Mouse (Mus musculus) layer of hippocampus, postnatal 36 days (tissue): ENCODE data around the gene Pigg. TPM values are rescaled to one million over a fixed set of nuclear protein-coding genes. Genes with fewer than 3 reads are reported as not detected.
"Not testable (repeated sequence)": the region's sequence is repeated elsewhere in the genome, so short reads cannot be mapped to it uniquely, and the experiment has no call there.

Experiments used
- DNase-seq, 2 experiments: peaks; one replicate each; pipeline ENCODE4 v3.0.0; 2022
- total RNA-seq, 2 experiments: library from RNA; stranded (reverse); gene quantifications; 2 replicates each; pipeline ENCODE4 v1.2.3; 2021

Pigg gene
- 10 to 100 TPM; 12.3 to 14.2 TPM for total RNA-seq

DNA sequence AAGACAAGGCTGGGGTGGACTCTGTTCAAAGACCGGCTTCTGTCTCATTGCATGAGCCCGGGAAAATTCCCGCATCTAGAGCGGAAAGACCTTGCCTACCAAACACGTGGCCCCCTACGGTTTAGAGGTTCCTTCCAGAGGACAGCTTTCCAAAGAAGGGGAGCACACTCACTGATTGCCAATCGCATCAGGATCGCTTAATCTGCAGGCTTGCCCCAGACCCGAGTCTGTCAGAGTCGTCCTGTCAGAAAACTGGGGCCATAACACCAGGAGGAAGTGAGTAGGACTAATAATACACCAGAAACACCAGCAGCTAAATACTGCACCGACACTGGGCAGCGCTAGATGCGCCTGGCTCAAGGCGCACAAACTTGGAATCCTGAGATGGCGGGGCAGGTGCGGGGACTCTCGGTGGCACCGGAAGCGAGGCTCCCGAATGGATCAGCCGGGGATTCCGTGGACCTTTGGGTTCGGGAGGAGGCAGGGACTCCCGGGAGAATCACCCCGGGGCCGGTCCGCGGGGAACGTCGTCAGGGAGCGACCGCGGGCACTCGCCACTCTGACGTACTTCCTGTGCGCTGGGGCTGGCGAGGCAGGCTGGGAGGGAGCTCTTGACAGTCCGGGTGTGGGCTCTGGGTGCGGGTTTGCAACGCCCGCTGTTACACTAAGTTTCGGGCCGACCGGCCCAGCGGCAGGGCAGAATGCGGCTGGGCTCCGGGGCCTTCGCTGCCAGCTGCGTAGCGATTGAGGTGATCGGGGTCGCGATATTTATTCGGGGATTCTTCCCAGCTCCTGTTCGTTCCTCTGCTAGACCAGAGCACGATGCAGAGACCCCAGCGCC lies at the start of gene Pigg:
Gene Pigg (plus strand): TSS at position 386 of the 841 bp plus-strand sequence.
- DNase-seq, result peak; percentile 96

DNA sequence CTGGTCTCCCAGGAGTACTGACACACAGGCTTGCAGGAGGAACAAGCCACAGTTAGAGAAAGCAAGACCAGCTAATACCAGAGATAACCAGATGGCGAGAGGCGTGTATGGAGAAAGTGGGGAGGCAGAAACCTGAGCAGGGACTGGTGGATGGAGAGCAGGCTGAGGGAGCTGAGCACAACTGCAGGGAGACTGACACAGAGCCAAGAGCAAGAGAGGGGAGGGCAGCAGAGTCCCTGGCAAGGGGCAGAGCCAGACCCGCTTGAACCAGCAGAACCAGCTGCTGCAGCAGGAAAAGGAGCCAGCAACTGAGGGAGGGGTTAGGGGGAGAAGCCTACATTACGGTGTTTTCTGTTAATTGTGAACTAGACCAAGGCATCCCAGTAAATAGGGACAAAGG lies 49.7 kb upstream of the Pigg start:
- peak; percentile 39 to 42 for DNase-seq

DNA sequence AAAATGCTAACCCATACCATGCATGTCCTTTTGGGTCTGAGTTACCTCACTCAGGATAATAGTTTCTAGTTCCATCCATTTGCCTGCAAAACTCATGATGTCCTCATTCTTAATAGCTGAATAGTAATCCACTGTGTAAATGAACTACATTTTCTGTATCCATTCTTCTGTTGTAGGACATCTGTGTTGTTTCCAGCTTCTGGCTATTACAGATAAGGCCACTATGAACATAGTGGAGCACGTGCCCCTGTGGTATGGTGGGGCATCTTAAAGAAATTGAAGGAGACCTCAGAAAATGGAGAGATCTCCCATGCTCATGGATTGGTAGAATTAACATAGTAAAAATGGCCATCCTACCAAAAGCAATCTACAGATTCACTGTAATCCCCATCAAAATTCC lies 48.6 kb upstream of the Pigg start:
- not testable (repeated sequence) for DNase-seq

DNA sequence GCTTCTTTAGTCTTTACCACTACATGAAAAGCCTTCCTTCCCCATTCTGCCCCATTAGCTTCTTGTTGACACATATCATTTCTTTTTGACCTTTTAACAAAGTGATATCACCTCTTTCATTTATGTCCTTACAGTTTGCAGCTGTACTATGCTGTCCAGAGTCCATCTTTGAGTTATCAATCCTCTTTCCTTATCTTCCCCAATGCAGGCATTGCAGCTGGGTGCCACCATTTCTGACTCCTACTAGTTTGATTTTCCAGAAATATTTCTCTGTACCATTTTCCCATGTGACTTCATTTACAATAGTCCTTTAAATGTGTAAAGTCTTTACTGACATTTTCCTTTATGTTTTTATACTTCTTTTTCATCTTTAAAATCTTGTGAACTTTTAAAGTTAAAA lies 45.4 kb upstream of the Pigg start:
- no peak for DNase-seq

DNA sequence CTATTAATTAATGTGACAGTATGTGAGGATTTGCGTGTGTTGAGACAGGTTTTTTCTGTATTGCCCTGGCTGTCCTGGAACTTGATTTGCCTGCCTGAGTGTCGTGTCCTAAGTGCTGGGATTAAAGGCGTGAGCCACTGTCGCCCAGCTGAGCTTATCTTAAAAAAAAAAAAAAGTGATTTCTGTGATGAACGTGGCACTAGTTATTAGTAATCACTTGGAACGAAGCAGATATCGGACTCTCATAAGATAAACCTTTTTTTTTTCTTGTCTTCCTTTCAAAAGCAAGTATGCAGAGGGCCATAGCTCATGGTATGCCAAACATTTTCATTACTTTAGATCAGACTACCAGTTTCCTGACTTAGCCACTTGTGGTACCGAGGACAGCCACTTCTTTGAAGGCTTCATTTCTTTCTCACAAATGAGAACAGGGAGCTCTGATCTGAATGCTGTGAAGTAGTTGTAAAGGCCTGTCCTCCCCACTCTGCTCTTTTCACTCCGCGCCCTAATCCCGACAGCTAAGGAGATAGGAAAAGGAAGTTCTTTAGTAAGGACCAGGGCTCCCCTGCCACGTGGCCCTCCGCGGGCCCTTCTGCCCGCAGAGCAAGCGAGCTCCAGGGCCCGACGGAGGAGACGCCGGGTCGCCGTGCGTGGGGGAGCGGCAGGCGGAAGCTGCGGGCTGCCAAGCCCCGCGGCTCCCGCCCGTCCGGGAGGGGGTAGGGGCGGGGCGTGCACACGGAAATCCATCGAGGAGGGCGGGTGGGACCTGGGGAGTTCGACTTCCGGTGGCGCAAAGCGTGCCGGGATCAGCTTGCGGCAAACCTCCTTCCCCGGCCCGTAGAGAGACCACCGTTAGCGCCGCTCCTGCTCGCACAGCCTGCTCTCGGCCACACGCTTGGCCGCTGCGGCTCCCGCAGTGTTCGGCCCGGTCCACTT lies 44.0 kb upstream of the Pigg start, which contains the start of gene Dr1:
Gene Dr1 (plus strand): TSS at position 771 of the 936 bp plus-strand sequence.
- DNase-seq, result peak; percentile 86

DNA sequence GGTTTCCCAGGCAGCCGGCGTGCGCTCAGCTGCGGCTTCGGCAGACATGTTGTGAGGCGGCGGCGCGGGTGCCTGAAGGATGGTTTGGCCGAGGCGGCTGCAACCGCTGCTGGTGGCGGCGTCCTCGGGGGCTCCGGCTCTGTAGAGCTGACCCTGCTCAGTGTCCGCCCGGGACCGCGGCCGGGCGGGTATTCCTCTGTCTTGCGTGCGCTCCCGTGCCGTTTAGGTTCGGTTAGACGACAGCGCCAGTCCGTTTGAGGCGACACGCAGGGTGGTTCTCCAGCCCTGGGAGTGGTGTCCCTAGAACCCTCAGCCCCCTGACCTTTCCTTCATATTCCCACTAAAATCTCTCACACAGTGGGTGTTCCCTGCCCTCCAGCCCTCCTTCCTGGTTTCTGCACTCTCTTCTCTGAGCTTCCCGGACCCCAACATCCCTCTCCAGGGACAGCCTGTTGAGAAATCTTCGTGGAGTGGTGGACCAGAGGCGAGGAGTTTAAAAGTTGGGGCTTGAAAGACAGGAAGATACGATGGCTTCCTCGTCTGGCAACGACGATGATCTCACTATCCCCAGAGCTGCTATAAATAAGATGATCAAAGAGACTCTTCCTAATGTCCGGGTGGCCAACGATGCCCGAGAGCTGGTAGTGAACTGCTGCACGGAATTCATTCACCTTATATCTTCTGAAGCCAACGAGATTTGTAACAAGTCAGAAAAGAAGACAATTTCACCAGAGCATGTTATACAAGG lies 43.2 kb upstream of the Pigg start:
- peak in 1 of 2 experiments; percentile 20 for DNase-seq

DNA sequence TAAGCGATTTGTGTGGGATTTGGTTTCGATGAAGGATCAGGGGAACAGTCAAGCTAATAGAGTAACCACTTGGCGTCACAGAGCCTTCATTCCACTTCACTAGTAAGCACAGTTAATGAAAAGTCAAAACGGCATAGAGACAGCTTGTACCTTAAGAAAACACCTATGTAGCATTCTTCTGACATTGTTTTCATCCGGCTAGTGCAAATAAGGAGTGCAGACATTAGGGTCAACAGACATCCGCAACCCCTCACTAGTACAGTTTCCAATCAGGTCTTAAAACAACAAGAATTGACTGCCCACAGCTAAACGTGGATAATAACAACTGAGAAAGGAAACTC lies 42.6 kb upstream of the Pigg start:
- DNase-seq, result no peak

DNA sequence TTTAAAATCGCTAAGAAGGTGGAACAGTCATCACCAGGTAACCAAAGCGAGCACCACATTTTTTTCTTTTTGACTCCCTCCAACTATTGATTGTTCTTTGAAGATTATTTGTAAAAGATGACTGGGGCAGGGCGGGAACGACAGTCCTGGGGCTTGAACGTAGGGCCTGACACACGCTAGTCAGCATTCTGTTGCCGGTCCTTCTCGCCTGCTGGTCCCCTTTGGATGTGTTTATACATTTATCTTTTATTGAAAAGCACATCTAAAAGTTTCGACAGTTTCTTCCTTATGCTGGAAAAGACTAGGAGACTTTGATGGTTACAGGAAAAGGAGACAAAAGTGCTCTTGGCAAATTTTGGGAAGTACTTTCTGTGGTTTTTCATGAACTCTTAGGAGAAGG lies 42.0 kb upstream of the Pigg start:
- no peak for DNase-seq

DNA sequence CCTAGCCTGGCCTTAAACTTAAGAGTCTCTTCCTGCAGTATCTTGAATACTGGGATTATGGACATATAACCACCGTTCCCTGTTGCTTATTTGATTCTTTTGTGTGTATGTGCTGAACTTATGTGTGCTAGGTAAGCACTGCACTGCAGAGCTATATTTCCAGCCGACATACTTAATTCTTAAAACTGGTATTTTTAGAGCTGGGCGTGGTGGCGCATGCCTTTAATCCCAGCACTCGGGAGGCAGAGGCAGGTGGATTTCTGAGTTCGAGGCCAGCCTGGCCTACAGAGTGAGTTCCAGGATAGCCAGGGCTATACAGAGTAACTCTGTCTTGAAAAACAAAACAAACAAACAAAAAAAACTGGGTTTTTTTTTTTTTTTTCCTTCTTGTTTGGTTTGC lies 41.1 kb upstream of the Pigg start:
- DNase-seq, result not testable (repeated sequence)

DNA sequence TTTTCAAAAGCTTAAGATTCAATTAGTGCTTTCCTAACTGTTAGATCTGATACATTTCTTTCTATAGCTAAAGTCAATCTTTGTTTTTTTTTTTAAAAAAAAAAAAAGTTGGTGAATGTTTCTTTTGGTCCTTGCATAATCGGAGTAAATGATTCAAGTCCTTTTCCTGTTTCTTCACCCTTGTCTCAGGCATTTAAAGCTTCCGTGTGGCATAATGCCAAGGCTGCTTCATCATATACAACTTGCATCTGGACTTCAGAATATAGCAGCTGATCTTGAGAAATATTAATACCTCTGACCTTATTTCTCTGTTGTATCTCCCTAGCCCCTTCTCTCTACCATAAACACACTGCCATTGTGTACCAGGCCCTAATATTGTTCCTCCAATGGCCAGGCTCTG lies 25.5 kb upstream of the Pigg start:
- DNase-seq, result no peak

DNA sequence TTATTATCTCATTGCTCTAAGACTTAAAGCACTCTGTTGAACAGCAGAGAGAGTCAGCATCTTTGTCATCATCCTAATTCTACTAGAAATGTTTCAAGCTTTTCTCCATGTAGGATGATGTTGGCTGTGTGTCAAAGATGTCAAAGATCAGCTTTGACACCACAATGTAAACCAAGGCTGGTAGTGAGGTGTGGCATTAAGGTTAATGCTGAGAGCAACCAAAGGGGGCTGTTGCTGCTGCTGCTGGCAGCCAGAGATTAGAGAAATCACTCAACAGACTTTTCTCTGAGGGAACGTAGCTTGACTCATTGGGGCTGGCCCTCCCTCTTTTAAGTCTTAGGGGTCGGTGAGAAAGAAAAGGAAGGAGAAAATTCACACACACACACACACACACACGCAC lies 10.8 kb upstream of the Pigg start:
- DNase-seq, result no peak

DNA sequence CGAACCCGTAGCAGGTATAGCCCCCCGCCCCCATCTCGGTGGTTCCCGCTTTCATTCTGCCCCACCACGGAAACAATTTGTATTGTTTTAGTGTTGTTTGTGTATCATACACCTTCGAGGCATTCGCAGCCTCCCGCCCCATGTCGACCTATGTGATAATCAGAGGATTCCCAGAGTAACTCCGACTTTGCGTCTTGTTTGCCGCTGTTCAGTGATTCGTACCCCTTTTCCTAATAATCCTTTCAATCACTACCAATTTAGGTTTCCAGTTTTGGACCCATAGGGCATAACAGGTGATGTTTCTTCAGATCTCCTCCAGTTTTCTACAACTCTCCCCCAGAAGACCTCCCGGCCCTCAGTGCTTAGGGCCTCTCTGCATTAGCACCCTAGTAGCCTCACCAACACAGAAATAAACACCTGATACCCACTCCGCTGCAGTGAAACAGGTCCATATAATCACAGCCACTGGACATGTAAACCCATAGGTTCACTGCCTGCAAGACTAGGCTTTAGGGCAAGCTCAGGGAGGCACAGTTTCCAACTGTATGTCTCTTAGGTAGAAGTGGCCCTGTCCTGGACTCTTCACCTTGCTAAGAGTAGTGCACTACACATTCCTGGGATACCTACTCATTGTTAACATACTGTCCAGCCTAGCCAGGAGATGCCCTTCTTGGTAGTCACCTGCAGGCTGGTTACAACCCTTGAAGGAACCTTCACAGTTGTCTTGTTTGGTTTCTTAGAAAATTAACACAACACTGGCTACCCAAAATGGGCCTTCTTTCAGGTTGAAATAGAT lies 854 bp downstream of the Pigg start:
- no peak for DNase-seq

DNA sequence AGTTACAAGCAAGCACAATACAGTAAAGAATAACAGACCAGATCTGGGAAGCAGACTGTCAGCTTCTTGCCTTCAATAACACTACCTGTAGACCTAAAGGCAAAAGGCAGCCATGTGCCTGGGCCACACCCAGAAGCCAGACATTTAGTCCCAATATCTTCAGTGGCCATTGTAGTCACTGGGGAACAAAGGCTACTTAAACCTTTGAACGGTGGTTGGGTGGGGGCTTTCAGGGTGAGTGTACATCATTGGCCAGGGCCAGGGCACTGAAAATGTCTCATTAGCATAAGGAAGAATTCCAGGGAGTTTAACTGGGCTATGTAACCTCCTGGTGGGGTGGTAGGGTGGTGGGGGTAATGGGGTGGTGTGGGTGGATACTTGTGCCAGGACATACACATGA lies 18.6 kb downstream of the Pigg start:
- DNase-seq, result no peak

DNA sequence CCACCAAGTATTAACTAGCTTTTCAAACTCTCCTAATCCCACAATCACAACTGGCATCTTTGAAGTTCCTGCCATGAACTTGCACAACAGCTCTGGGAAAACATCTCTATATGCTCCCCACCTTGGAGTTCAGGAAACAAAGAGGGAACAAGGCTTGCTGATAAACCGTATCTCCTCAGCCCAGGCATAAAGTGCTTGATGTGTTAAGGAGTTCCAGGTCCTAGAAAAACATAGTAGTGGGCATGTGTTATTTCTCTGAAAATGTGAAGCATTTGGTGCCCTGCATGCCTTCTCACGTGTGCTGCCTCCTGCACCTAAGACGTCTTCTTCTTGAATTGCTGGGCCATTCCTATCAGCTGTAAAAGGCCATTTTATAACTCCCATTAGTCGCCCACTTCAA lies 25.0 kb downstream of the Pigg start:
- DNase-seq, result no peak

DNA sequence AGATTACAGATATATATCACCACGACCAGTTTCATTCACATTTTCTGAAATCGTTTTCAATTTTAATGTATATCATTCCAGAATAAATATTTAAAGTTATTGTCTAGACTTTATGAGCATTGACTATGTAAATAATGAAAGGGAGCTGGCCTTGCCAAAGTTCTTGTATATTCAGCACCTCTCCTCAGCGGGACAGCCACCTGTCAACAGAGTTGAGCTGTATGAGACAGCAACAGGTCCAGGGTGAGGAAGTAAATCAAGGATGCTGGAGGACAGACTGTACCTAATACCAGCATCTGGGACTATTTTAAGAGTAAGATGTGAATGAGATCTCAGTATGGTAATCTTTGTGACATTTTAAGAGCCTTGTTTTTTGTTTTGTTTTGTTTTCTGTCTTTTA lies 25.6 kb downstream of the Pigg start:
- DNase-seq, result no peak

DNA sequence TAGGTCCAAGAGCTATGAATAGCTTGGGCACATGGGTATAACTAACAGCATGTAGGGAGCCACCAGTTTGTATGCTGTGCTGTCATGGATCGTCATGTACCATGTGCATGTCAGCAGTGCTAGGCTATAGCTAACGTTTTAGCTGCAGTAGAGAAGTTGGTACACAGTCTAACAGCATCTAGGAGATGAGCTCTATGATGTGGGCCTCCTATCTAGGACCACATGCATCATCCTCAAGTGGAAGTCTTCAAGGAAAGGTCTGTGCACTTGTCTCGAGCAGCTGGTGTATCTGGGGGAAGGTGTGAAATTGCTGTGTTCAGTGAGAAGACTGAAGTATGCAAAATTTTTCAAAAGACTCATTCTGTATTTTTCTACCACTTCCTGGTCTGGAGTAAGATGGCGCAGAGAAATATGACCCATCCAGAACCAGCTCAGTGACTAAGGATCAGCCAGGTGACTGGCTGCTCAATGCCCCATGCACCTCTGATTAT lies 31.3 kb downstream of the Pigg start:
- DNase-seq, result no peak

DNA sequence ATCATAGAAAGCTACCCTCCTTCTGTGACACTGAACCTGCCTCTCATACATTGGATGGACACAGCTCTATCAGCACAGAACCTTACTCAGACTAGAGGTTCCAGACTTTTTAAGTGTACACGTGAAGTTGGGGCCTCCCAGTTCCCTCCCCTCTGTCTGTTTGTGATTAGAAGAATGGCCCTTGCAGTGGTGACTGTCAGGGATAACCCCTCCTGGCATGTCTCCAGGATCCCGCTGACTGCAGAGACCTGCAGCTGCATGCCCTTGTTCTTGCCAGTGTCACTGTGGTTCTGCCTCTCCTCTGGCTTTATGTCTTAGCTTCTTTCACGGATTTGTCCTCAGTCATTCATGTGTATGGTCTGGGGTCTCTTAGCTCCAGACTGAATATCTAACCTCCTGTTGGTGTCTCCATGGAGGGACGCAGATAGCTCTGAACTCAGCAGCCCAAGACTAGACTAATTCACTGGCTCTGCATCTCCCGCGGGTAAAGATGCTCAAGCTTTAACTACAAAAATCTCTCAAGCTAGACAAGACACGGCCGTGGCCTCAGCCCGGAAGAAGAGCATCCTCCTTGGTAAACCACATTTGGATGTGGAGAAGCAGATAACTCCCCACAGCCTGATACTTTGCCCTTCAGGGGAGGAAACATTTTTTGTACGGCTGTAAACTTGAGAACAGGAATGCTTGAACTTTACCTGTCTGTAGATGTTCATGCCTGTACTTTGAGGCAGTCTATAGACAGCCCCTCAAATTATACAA lies 33.1 kb downstream of the Pigg start:
- DNase-seq, result no peak

DNA sequence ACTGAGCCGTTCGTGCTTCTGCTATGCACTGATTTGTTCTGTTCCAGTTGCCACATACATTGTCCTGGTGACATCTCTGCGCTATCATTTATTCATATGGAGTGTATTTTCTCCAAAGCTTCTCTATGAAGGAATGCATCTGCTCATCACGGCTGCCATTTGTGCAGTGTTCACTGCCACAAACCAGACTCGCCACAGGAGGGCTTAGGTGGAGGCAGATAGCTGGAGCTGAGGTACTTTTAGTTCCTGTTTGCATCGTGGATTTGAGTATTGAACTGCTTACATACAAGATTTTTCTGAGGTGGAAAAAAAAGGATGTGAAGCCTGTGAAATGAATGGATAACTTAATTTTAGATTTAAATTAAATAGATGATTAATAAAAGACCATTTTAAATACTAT lies 35.4 kb downstream of the Pigg start:
- DNase-seq, result no peak

DNA sequence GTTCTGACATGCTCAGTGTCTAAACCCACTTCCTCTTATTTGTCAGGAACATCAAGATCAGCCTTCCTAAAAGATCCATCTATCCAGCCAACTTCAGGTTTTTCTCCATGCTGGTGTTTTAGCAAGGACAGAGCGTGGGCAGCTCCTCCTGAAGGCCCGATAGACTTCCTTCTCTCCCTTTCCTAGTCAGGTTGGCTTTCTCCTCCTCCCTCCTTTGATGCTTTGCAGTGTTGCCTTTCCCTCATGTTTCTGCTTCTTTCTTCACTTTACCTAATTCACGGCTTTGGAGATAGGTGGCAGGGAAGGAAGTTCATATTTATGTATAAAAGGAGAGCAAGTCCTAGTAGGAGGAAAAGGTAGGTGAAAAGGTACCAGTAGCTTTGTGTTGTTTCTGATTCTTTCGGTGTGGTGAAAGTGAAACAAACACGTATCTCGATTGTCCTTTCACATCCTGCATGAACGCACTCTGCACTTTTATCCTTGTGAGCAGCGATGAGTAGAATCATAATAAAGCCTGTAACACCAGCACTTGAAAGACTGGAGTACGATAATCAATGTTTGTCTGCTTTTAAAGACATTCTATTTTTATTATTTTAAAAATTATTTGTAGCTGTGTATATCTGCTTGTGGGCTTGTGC lies 37.2 kb downstream of the Pigg start:
- no peak for DNase-seq

DNA sequence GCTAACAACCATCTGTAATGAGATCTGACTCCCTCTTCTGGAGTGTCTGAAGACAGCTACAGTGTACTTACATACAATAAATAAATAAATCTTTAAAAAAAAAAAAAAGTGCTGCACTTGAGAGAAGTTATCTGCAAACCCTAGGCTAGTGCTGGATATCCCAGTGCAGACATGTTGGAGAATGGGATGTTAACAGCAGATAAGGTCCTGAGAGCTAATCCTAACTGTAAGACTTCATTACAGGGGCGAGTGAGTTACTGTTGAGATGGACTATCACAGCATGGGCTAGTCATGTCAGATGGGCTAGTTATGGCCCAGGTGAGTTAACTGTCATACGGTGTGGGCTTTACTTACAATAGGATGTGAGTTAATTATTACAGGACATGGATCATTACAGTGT lies 41.6 kb downstream of the Pigg start:
- DNase-seq, result no peak

DNA sequence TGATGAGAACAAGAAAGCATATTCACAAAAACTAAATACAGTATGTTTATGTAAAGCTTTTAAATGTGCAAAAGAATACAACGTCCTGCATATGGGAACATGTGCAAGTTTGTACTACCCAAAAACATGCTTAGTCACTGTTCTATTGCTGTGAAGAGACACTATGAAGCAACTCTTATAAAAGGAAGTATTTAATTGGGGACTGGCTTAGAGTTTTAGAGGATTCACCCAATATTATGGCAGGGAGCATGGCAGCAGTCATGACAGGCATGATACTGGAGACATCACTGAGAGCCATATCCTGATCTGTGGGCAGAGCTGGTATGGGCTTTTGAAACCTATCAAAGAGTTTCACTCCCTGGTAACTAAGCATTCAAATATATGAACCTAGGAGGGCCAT lies 45.5 kb downstream of the Pigg start:
- DNase-seq, result no peak
